Mouse (Mus musculus) stomach, postnatal 0 days (tissue): ENCODE data around the gene Tnik.

Experiments
- CTCF ChIP-seq: IDR thresholded peaks from 2 replicates; pipeline ENCODE4 v1.5.1; 2016; ENCODE audit warnings: antibody characterized with exemption, low read depth, mild to moderate bottlenecking, moderate library complexity
- EP300 ChIP-seq: optimal IDR thresholded peaks from 2 replicates; pipeline ENCODE3; 2016; ENCODE audit warnings: antibody characterized with exemption

GRCm38 (mm10) chr3:28417091-28417715, 154.2 kb downstream of the Tnik start:
- no peak for TF ChIP-seq CTCF
- TF ChIP-seq EP300 = no peak
